Mouse (Mus musculus) regulatory T cell (primary cell): Measurements from ENCODE around the gene Smug1.

Experiments
- in situ Hi-C: fragments of 300-600 bp; cut with MboI, MseI; formaldehyde crosslinking; loops from one replicate; pipeline ENCODE4 v1.15.1; 2025; ENCODE audit warnings: high pct_unique_total_duplicates

The Smug1 gene

DNA sequence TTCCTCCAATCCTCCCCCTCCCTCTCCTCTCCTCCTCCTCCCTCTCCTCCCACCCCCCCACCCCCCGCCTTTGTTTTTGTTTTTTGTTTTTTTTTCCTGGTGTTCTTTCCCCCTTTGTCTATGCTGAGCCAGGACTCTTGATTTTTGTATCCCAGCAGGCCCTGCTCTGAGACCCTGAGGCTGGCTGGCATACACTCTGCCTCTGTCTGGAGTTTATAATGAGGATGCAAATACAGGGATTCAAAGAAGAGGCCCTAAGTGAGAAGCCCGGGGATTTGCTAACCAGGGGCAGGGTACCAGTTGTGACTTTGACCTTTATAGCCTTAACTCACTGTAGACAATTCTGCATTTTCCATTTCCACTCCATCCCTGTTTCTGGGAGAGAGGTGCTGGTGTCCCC lies 60.7 kb downstream of the Smug1 start:
- in situ Hi-C loops: no loop called here
